Mouse (Mus musculus): ENCODE results near the gene Abhd5. TPM values are rescaled to one million over a fixed set of nuclear protein-coding genes. Genes with fewer than 3 reads are reported as not detected.
A peak's percentile ranks its signal among the peaks of the same experiment; 100 is the strongest.
"Not testable (repeated sequence)": the region's sequence is repeated elsewhere in the genome, so short reads cannot be mapped to it uniquely, and the experiment has no call there.

Gene Abhd5
- 19.5 and 21.9 TPM in 2 replicates for polyA plus RNA-seq (2014; fragmentation: Nextera tagmentation; extraction: Ambion mirVana)

GRCm38 (mm10) chr9:122351303-122352024 is at the start of gene Abhd5:
Gene Abhd5 (plus strand): TSS chr9:122351608.
- H3K4me1 ChIP-seq (ENCODE audit: control insufficient read depth, insufficient read depth, low read length): no peaks in the 10 kb centered on the region
- ATAC-seq (ENCODE audit: insufficient number of reproducible peaks, low FRiP score, low TSS enrichment, low read depth) (peak; percentile 92), DNase-seq (ENCODE audit: low spot score) (peak; percentile 91)
- H3K9me3 ChIP-seq (ENCODE audit: control insufficient read depth, low read length): no peaks in the 10 kb centered on the region
- no peaks in the 10 kb centered on the region for H3K27me3 ChIP-seq (ENCODE audit: control insufficient read depth, insufficient read depth, low read length)
- H3K27ac ChIP-seq (replicated peaks; ENCODE audit: low read depth, low read length): no peak within 1 kb of the TSS
- peak within 1 kb of the TSS; percentile 57 for H3K4me3 ChIP-seq (ENCODE audit: low read depth, low read length)
- peak within 1 kb of the TSS; percentile 68 for H3K9ac ChIP-seq (ENCODE audit: low read length)
- H3K4me2 ChIP-seq (ENCODE audit: low read depth, severe bottlenecking): peak within 1 kb of the TSS; percentile 50
- no peaks in the 10 kb centered on the region for H3K36me3 ChIP-seq (ENCODE audit: control insufficient read depth, insufficient read depth, low read length)
- WGBS: under 1% methylated on average over 78 of the region's 84 CpGs

GRCm38 (mm10) chr9:122305302-122305701 is 46.1 kb upstream of the Abhd5 start:
- H3K4me1 ChIP-seq (ENCODE audit: control insufficient read depth, insufficient read depth, low read length): no peaks in the 10 kb centered on the region; the same call in 1 of the 2 replicates
- H3K9ac ChIP-seq (ENCODE audit: low read length): no peak overlapping the region
- WGBS: 81% methylated on average over 3 of the region's 3 CpGs
- H3K4me2 ChIP-seq (ENCODE audit: low read depth, severe bottlenecking): no peak overlapping the region
- no peak overlapping the region for H3K27ac ChIP-seq (replicated peaks; ENCODE audit: low read depth, low read length)
- no peak overlapping the region for H3K4me3 ChIP-seq (ENCODE audit: low read depth, low read length)
- no peaks in the 10 kb centered on the region for H3K36me3 ChIP-seq (ENCODE audit: control insufficient read depth, insufficient read depth, low read length)
- DNase-seq (ENCODE audit: low spot score) (no peak), ATAC-seq (ENCODE audit: insufficient number of reproducible peaks, low FRiP score, low TSS enrichment, low read depth) (no peak)
- H3K27me3 ChIP-seq (ENCODE audit: control insufficient read depth, insufficient read depth, low read length): no peaks in the 10 kb centered on the region
- H3K9me3 ChIP-seq (ENCODE audit: control insufficient read depth, low read length): no peaks in the 10 kb centered on the region

GRCm38 (mm10) chr9:122309013-122309980 is 42.1 kb upstream of the Abhd5 start:
- H3K4me2 ChIP-seq (ENCODE audit: low read depth, severe bottlenecking): no peak overlapping the region
- no peaks in the 10 kb centered on the region; the same call in 1 of the 2 replicates for H3K4me1 ChIP-seq (ENCODE audit: control insufficient read depth, insufficient read depth, low read length)
- no peaks in the 10 kb centered on the region for H3K36me3 ChIP-seq (ENCODE audit: control insufficient read depth, insufficient read depth, low read length)
- H3K27me3 ChIP-seq (ENCODE audit: control insufficient read depth, insufficient read depth, low read length): no peaks in the 10 kb centered on the region
- no peaks in the 10 kb centered on the region for H3K9me3 ChIP-seq (ENCODE audit: control insufficient read depth, low read length)
- H3K4me3 ChIP-seq (ENCODE audit: low read depth, low read length): no peak overlapping the region
- WGBS: 63% methylated on average over 14 of the region's 14 CpGs
- DNase-seq (ENCODE audit: low spot score): no peak
- H3K9ac ChIP-seq (ENCODE audit: low read length): no peak overlapping the region
- H3K27ac ChIP-seq (replicated peaks; ENCODE audit: low read depth, low read length): no peak overlapping the region
- ATAC-seq (ENCODE audit: insufficient number of reproducible peaks, low FRiP score, low TSS enrichment, low read depth): no peak

GRCm38 (mm10) chr9:122310613-122311049 is 40.8 kb upstream of the Abhd5 start:
- DNase-seq (ENCODE audit: low spot score) (peak; percentile 92), ATAC-seq (ENCODE audit: insufficient number of reproducible peaks, low FRiP score, low TSS enrichment, low read depth) (peak; percentile 89)
- Histone ChIP-seq H3K36me3 (ENCODE audit: control insufficient read depth, insufficient read depth, low read length) (no peaks in the 10 kb centered on the region), H3K27me3 (ENCODE audit: control insufficient read depth, insufficient read depth, low read length) (no peaks in the 10 kb centered on the region), H3K9ac (ENCODE audit: low read length) (peak overlapping the region; percentile 74), H3K4me1 (ENCODE audit: control insufficient read depth, insufficient read depth, low read length) (no peaks in the 10 kb centered on the region; the same call in 1 of the 2 replicates), H3K27ac (replicated peaks; ENCODE audit: low read depth, low read length) (peak overlapping the region; percentile 36; the same call in 1 of the 2 replicates), H3K4me2 (ENCODE audit: low read depth, severe bottlenecking) (peak overlapping the region; percentile 48), H3K4me3 (ENCODE audit: low read depth, low read length) (peak overlapping the region; percentile 29), H3K9me3 (ENCODE audit: control insufficient read depth, low read length) (no peaks in the 10 kb centered on the region)
- 4% methylated on average over 19 of the region's 19 CpGs for WGBS

- Histone ChIP-seq H3K4me2 (ENCODE audit: low read depth, severe bottlenecking) (peak overlapping the region; percentile 48), H3K4me3 (ENCODE audit: low read depth, low read length) (peak overlapping the region; percentile 29; the same call in 1 of the 2 replicates), H3K36me3 (ENCODE audit: control insufficient read depth, insufficient read depth, low read length) (no peaks in the 10 kb centered on the region), H3K27me3 (ENCODE audit: control insufficient read depth, insufficient read depth, low read length) (no peaks in the 10 kb centered on the region), H3K4me1 (ENCODE audit: control insufficient read depth, insufficient read depth, low read length) (no peaks in the 10 kb centered on the region; the same call in 1 of the 2 replicates), H3K9me3 (ENCODE audit: control insufficient read depth, low read length) (no peaks in the 10 kb centered on the region), H3K27ac (replicated peaks; ENCODE audit: low read depth, low read length) (no peak overlapping the region), H3K9ac (ENCODE audit: low read length) (peak overlapping the region; percentile 74)
- peak; percentile 20; the same call in 1 of the 2 replicates for ATAC-seq (ENCODE audit: insufficient number of reproducible peaks, low FRiP score, low TSS enrichment, low read depth)
- peak; percentile 29 for DNase-seq (ENCODE audit: low spot score)
- WGBS: 77% methylated on average over 7 of the region's 7 CpGs
Observed at GRCm38 (mm10) chr9:122311051-122311760, 40.2 kb upstream of the Abhd5 start.

GRCm38 (mm10) chr9:122312296-122312990 is 39.0 kb upstream of the Abhd5 start:
- Histone ChIP-seq H3K9me3 (ENCODE audit: control insufficient read depth, low read length) (no peaks in the 10 kb centered on the region), H3K4me1 (ENCODE audit: control insufficient read depth, insufficient read depth, low read length) (no peaks in the 10 kb centered on the region; the same call in 1 of the 2 replicates), H3K4me2 (ENCODE audit: low read depth, severe bottlenecking) (no peak overlapping the region), H3K36me3 (ENCODE audit: control insufficient read depth, insufficient read depth, low read length) (no peaks in the 10 kb centered on the region), H3K27me3 (ENCODE audit: control insufficient read depth, insufficient read depth, low read length) (no peaks in the 10 kb centered on the region), H3K9ac (ENCODE audit: low read length) (no peak overlapping the region), H3K4me3 (ENCODE audit: low read depth, low read length) (no peak overlapping the region), H3K27ac (replicated peaks; ENCODE audit: low read depth, low read length) (no peak overlapping the region)
- DNase-seq (ENCODE audit: low spot score): no peak
- 85% methylated on average over 7 of the region's 7 CpGs for WGBS
- no peak for ATAC-seq (ENCODE audit: insufficient number of reproducible peaks, low FRiP score, low TSS enrichment, low read depth)

- not testable (repeated sequence) for H3K27ac ChIP-seq (replicated peaks; ENCODE audit: low read depth, low read length); DNase-seq (ENCODE audit: low spot score); H3K4me1 ChIP-seq (ENCODE audit: control insufficient read depth, insufficient read depth, low read length); H3K9ac ChIP-seq (ENCODE audit: low read length); H3K36me3 ChIP-seq (ENCODE audit: control insufficient read depth, insufficient read depth, low read length); H3K4me3 ChIP-seq (ENCODE audit: low read depth, low read length); ATAC-seq (ENCODE audit: insufficient number of reproducible peaks, low FRiP score, low TSS enrichment, low read depth); H3K4me2 ChIP-seq (ENCODE audit: low read depth, severe bottlenecking); H3K27me3 ChIP-seq (ENCODE audit: control insufficient read depth, insufficient read depth, low read length); H3K9me3 ChIP-seq (ENCODE audit: control insufficient read depth, low read length)
- WGBS: 63% methylated on average over 1 of the region's 1 CpGs
Observed at GRCm38 (mm10) chr9:122313128-122313527, 38.3 kb upstream of the Abhd5 start.

Data from limb, embryonic 11.5 days (tissue).